Mouse (Mus musculus): ENCODE measurements around the gene Gstt1. TPM values are rescaled to one million over a fixed set of nuclear protein-coding genes. Genes with fewer than 3 reads are reported as not detected.
"Not testable (repeated sequence)": the region's sequence is repeated elsewhere in the genome, so short reads cannot be mapped to it uniquely, and the experiment has no call there.

The Gstt1 gene
- total RNA-seq, 2 experiments from 2014 or later = 37.6 to 47.8 TPM

GRCm38 (mm10) chr10:75818641-75819040, 20.3 kb upstream of the Gstt1 start:
- DNase-seq = no peak

DNA sequence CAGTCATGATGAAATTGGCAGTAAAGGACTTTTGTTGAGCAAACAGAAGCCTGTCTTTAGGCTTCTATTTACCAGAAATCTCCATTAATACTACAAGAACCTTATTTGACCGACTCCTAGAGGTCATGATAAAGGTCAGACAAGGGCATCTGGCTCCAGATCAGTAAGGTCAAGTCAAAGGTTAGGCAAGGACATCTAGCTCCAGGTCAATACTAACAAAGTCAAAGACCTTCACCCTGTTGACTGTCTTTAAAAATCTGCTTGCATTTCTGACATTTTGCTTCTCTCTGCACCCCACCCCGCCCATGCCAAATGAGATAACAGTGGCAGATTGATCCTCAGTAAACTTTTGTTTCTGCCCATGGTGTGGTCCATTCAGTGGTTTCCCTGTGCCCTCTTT, 5.8 kb upstream of the Gstt1 start:
- no peak for DNase-seq

DNA sequence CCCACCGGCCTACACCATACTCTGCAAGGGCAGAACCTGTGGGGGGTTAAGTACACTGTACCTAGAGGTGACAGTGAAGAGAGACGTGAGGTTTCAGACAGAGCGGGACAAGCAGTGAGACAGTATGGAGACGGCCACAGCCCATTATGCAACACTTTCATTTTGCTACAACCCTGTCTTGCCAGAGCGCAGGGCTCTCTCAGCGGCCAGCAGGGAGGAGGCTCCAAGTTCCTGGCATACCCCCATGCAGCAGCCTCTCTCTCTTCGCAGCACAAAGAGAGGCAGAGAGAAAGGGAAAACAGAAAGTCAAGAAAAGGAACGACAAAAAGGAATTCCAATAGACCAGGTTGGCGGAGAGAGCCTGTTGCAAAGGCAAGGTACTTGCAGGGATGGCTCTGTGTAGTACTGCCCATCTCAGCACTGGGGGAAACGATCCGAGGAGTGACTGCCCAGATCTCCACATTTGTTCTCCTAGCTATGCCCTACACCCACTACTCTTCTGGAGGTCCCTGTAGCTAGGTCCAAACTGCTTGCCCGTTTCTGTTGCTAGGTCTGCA, 687 bp downstream of the Gstt1 start:
- peak; percentile 66 to 71 for DNase-seq

DNA sequence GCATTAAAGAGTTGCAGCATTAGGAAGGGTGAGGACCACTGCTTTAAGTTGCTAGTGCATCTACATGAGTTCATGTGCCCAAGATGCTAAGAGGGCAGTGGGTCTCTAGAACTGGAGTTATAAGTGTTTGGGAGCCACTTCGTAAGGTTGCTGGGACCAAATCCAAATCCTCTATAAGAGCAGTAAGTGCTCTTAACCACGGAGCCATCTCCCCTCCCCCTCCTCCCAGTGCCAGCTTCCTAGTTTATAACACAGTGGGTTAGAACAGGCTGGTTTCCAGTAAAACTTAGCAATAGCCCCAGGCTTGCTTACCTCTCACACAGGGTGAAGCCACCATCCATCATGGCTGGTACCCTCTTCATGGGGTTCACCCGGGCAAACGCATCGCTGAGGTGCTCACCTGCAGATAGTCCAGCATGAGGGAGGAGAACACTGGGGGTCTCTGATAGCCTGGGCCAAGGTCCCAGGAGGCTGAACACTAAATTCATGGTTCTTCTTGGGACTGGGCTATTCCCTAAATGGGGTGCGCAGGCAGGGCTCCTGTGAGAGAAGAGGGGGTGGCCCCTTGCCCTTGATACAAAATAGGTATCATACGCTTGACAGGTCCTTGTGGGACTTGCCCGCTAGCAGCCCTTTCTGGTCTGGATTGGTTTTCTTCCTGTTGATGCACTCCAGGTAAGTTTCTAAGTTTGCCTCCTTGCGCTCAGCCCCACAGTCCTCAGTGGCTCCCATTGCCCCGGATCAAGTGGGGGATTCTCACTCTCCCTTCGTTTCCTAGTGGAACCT, 1.5 kb downstream of the Gstt1 start:
- no peak for DNase-seq

GRCm38 (mm10) chr10:75794880-75795279, 3.5 kb downstream of the Gstt1 start:
- peak; percentile 11 to 55 for DNase-seq

GRCm38 (mm10) chr10:75790773-75791172, 7.6 kb downstream of the Gstt1 start:
- DNase-seq = no peak

GRCm38 (mm10) chr10:75789841-75790240, 8.5 kb downstream of the Gstt1 start:
- no peak for DNase-seq

- no peak for DNase-seq
These were observed 9.2 kb downstream of the Gstt1 start for GRCm38 (mm10) chr10:75789081-75789735.

DNA sequence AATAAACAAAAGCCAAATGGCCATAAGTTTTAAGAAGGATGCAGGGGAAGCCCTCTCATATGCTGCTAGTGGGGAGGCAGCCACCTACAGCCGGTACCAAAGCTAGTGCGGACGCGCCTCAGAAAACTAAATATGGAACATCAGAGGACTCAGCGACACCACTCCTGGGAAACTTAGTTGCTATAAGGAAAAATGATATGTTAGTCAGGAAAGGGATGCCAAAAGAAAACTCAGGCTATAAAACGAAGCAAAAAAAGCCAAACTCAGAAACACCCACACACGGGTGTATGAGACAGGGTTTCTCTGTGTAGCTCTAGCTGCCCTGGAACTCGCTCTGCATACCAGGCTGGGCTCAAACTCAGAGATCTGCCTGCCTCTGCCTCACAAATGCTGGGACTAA, 10.1 kb downstream of the Gstt1 start:
- DNase-seq = no peak

- no peak for DNase-seq
These were observed 12.9 kb downstream of the Gstt1 start for GRCm38 (mm10) chr10:75785442-75785841.

DNA sequence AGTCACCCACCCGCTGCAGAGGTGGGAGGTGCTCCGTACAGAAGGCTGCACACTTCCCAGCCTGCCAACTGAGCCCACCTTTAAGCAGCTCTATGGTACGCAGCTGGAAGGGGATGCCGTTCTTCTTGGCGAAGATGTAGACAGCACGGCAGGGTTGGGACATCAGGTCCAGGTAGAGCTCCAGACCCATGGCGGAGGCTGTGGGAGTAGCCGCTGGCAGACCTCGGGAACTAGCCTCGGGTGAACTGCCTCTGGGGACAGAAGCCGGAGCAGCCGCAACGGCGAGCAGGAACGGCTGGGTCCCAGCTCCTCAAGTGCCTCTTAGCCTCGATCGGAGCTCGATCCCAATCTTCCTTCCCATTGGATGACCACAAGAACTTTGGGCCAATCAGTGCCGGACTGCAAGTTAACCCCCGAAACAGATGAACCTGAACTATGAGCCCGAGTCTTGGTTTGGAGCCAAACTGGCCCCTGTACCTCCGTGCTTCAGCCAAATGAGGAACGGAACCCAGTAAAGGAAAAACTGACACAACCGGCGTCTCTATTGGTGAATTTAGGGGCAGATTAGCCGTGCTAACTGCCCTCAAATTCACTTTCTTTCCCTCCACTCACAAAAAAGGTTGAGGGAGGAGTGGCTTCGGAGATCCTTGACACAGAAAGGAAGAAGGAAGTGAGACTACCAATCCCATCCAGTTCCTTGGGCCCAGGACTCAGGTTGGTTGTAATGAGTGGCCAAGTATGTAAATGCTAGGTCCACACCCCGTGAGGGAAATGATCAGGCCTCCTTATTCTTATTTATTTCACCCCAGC, 17.4 kb downstream of the Gstt1 start, which contains the start of the genes Gm20441 and Gstt3:
TSS of gene Gm20441 (minus strand) at position 186 of the 810 bp plus-strand sequence.
TSS of gene Gstt3 (minus strand) at position 646 of the 810 bp plus-strand sequence.
- DNase-seq = peak; percentile 77 to 78

DNA sequence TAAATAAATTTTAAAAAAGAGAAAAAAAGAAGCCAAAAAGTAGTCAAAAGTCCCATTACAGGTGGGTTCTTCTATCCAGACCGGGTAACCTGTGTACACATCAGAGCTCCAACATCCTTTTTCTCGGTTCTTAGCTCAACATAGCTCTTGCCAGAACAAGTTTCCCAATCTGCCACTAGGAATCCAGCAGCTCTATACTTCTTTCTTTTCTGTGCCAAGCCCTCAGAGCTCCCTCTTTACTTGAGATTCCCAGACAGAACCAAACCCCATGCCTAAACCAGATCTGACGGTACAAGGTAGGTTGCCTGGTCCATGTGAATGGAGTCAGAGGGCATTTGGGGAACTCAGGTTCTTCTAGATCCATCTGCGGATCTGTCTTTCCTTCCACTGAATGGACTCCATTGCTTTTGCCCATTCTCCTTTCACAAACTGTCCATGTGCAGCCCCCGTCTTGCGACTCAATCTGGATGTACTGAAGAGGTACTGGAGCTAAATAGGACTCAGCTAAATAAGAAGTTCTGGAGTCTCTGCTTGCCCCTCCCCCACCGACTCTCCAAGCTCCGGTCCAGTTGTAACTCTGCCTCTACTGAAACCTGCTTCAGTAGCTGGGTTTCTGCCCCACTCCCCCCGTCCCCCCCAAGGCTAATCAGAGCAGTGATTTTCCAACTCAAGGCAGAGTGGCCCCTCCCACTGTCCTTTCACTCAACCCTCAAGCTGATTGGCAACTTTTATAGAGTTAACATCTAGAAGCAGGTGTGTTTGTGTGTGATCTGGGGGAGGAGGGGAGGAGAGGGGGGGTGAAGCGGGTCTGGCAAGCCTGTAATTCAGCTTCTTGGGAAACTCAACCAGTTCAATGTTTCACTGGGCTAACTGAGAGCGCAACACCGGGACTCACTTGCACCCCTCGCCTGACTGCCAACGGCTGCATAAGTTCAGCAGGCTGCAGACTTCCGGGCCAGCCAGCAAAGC, 18.9 kb downstream of the Gstt1 start:
- DNase-seq = peak in 1 of 2 experiments; percentile 18

- DNase-seq = no peak
These were observed 20.5 kb downstream of the Gstt1 start for GRCm38 (mm10) chr10:75777885-75778284.

DNA sequence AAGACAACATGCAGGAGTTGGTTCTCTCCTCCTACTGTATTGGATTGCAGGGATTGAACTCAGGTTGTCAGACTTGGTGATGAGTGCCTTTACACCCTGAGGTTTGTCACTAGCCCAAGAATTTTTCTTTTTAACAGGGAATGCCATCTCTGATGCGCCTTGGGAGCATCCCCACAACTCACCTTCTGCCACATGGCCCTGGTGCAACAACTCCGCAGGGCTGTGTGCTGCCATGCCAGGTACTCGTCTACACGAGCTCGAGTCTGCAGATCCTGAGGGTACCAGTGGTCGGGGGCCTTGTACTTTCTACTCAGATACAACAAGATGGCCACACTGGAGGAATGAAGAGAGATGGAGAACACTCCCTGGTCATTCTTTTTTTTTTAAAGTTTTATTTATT, 21.8 kb downstream of the Gstt1 start:
- no peak for DNase-seq

GRCm38 (mm10) chr10:75774587-75774986, 23.8 kb downstream of the Gstt1 start:
- no peak for DNase-seq

- no peak for DNase-seq
These were observed 24.3 kb downstream of the Gstt1 start for GRCm38 (mm10) chr10:75774102-75774501.

DNA sequence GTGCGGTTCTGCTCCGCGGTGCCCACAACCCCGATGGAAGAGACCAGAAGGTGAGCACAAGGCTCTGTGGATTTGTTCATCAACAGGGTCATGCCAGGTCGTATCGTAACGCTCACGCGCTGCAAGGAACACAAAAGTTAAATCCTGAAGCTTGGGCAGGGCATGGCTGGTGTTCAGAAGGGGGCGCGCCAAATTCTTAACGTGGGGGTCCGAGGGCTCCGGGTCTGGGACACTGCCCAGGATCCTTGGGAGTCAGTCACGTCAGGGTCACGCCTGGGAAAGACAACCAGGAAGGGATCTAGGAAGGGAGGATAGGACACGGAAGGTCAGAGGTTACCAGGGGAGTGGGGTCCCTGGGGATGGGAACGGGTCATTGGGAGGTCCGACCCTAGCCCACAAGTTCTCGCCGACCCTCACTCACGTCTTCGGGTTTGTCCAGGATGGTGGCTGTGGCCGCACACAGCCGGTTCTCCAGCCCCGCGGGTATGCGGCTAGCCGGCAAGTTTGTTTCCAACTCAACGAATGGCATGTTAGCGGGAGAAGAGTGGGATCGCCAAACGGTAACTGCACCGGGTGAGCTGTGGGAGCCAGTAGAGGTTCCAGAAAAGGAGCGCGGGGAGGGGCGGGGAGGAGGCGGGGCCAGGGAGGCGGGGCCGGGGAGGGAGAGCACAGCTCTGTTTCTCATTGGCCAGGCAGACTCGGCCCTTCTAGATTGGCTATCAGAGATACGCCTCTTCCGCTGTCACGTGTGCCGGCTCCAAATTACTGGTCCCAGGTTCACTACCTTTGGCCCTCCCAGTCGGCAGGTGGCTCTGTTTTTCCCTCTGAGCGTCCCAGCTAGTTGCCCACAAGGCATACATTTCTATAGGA, 25.4 kb downstream of the Gstt1 start, which contains the start of gene Ddt:
TSS of gene Ddt (minus strand) at position 620 of the 870 bp plus-strand sequence.
- peak; percentile 90 to 93 for DNase-seq

GRCm38 (mm10) chr10:75767756-75768155, 30.6 kb downstream of the Gstt1 start:
- DNase-seq = not testable (repeated sequence)

- no peak for DNase-seq
These were observed 31.5 kb downstream of the Gstt1 start for GRCm38 (mm10) chr10:75766856-75767255.
